Mouse (Mus musculus) forebrain, postnatal 0 days (tissue): Measurements from ENCODE around the gene Kif13a. TPM values are rescaled to one million over a fixed set of nuclear protein-coding genes. Genes with fewer than 3 reads are reported as not detected.

Experiments
- ATAC-seq: fragments of 200-750 bp; cut with Nextera tagmentation; 2 replicates; pipeline ENCODE4 v1.8.0; 2017; ENCODE audit warnings: mild to moderate bottlenecking, moderate library complexity
- DNase-seq: peaks from one replicate; pipeline ENCODE4 v3.0.0-alpha.2; 2015
- H3K27ac ChIP-seq: fragments of 300-500 bp; sonication (generic); 2 replicates; pipeline ENCODE4 v1.5.1; 2014; ENCODE audit warnings: low read depth, mild to moderate bottlenecking, antibody characterized with exemption, low read length, moderate library complexity, mixed read lengths
- H3K27me3 ChIP-seq: fragments of 300-500 bp; sonication (generic); 2 replicates; pipeline ENCODE4 v1.6.1; 2014; ENCODE audit warnings: mild to moderate bottlenecking, low read length, mixed read lengths; ENCODE audit not compliant: insufficient read depth
- H3K36me3 ChIP-seq: fragments of 300-500 bp; sonication (generic); 2 replicates; pipeline ENCODE4 v1.6.1; 2014; ENCODE audit warnings: mild to moderate bottlenecking, moderate library complexity; ENCODE audit not compliant: insufficient read depth
- H3K4me1 ChIP-seq: fragments of 300-500 bp; sonication (generic); 2 replicates; pipeline ENCODE4 v1.6.1; 2014; ENCODE audit warnings: antibody characterized with exemption; ENCODE audit not compliant: insufficient read depth
- H3K4me2 ChIP-seq: fragments of 300-500 bp; sonication (generic); 2 replicates; pipeline ENCODE4 v1.6.1; 2014; ENCODE audit warnings: low read depth, mild to moderate bottlenecking, moderate library complexity
- H3K4me3 ChIP-seq: fragments of 300-500 bp; sonication (generic); 2 replicates; pipeline ENCODE4 v1.5.1; 2014; ENCODE audit warnings: low read depth, low read length, mixed read lengths
- H3K9ac ChIP-seq: fragments of 300-500 bp; sonication (generic); 2 replicates; pipeline ENCODE4 v1.6.1; 2014; ENCODE audit warnings: mild to moderate bottlenecking
- H3K9me3 ChIP-seq: fragments of 300-500 bp; sonication (generic); 2 replicates; pipeline ENCODE4 v1.6.1; 2016; ENCODE audit warnings: low read length
- CTCF ChIP-seq: sonication (generic); IDR thresholded peaks from 2 replicates; pipeline ENCODE4 v1.5.1; 2016; ENCODE audit warnings: antibody characterized with exemption, control low read depth, low read depth
- WGBS: fragments of 180-500 bp; shearing (Covaris S2); extraction: QIAGEN DNeasy Blood & Tissue Kit; methylation state at CpG from one replicate; pipeline ENCODE4 v1.1.7; 2014; 5-methylcytosine and 5-hydroxymethylcytosine counted together
- polyA plus RNA-seq: library from polyadenylated mRNA; unstranded; fragments of >200 nt; fragmentation: Nextera tagmentation; extraction: Ambion mirVana; gene quantifications from 2 replicates; pipeline ENCODE4 v1.2.1, GENCODE M21; 2015
- total RNA-seq: library from RNA; depleted of rRNA; stranded (reverse); fragments of >200 nt; gene quantifications from 2 replicates; pipeline ENCODE4 v1.2.3, GENCODE M21; 2014

The Kif13a gene
- total and polyA plus RNA-seq, 2 experiments from 2014 or later, result 9.2 to 19.7 TPM

- Histone ChIP-seq H3K9me3 (no peaks in the 10 kb centered on the region), H3K4me1 (no peaks in the 10 kb centered on the region), H3K27ac (no peak overlapping the region), H3K4me2 (no peak overlapping the region), H3K27me3 (no peaks in the 10 kb centered on the region), H3K9ac (no peak overlapping the region), H3K36me3 (no peaks in the 10 kb centered on the region), H3K4me3 (no peak overlapping the region)
- no peak for ATAC-seq
- TF ChIP-seq CTCF, result no peak
- no peak for DNase-seq
- 60% methylated on average over 8 of the region's 8 CpGs for WGBS
These were observed 70.9 kb downstream of the Kif13a start for GRCm38 (mm10) chr13:46858835-46859152.

- Histone ChIP-seq H3K4me2 (no peak overlapping the region), H3K36me3 (no peaks in the 10 kb centered on the region), H3K27me3 (no peaks in the 10 kb centered on the region), H3K4me1 (no peaks in the 10 kb centered on the region), H3K9me3 (no peaks in the 10 kb centered on the region), H3K27ac (no peak overlapping the region), H3K4me3 (no peak overlapping the region), H3K9ac (no peak overlapping the region)
- ATAC-seq, result no peak
- no peak for TF ChIP-seq CTCF
- no peak for DNase-seq
- WGBS, result 82% methylated on average over 8 of the region's 8 CpGs
These were observed 71.4 kb downstream of the Kif13a start for GRCm38 (mm10) chr13:46858143-46858834.

DNA sequence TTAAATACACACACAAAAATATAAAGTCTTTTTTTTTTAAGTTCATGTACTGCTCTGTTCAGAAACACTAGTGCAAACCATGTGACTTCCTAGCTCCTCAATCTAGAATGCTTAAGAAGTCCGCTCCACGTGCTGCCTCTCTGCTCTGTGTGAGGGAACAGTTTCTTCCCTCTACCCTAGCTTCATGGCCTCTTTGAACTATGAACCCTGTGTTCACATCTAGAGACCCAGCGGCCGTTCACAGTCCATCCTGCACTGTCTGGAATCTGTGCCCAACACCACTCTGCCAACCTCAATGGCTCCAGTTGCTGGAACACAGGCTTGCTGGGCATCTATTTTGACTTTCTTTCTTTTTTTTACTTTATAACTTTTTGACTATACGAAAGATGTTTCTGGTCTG lies 75.2 kb downstream of the Kif13a start:
- Histone ChIP-seq H3K27me3 (no peaks in the 10 kb centered on the region), H3K27ac (no peak overlapping the region), H3K36me3 (no peaks in the 10 kb centered on the region), H3K4me2 (no peak overlapping the region), H3K9ac (no peak overlapping the region), H3K4me3 (no peak overlapping the region), H3K9me3 (no peaks in the 10 kb centered on the region), H3K4me1 (no peaks in the 10 kb centered on the region)
- WGBS, result 90% methylated on average over 5 of the region's 5 CpGs
- ATAC-seq, result no peak
- DNase-seq, result no peak
- TF ChIP-seq CTCF, result no peak

- Histone ChIP-seq H3K36me3 (no peaks in the 10 kb centered on the region), H3K9me3 (no peaks in the 10 kb centered on the region), H3K4me2 (no peak overlapping the region), H3K27ac (no peak overlapping the region), H3K4me1 (no peaks in the 10 kb centered on the region), H3K9ac (no peak overlapping the region), H3K27me3 (no peaks in the 10 kb centered on the region), H3K4me3 (no peak overlapping the region)
- peak; percentile 22; the same call in 1 of the 2 replicates for TF ChIP-seq CTCF
- ATAC-seq (no peak), DNase-seq (no peak)
- WGBS, result 98% methylated on average over 4 of the region's 4 CpGs
These were observed 77.2 kb downstream of the Kif13a start for GRCm38 (mm10) chr13:46852470-46852869.

DNA sequence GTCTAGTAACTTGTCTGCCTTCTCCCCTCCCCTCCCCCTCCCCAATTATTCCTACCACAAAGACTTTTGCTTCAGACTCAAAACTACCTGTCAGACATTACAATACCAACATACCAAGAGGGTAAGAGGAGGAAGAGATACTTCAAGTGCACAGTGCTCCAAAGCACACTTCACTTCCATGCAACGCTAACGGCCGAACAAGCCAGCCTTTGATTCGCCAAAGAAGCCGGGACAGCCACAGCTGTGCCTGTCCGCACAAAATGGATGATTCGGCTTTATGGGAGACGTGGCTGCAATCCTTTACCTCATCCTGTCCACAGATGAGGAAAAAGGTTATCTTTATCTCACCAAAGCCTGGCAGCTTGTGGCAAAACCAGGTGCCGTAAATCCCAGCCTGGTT lies 84.2 kb downstream of the Kif13a start:
- no peak for TF ChIP-seq CTCF

GRCm38 (mm10) chr13:46844561-46845235 lies 85.0 kb downstream of the Kif13a start:
- no peak for TF ChIP-seq CTCF
- H3K9ac ChIP-seq, result no peak overlapping the region
- DNase-seq (no peak), ATAC-seq (no peak)
- H3K4me3 ChIP-seq, result no peak overlapping the region
- no peak overlapping the region for H3K27ac ChIP-seq
- H3K27me3 ChIP-seq, result no peaks in the 10 kb centered on the region
- no peaks in the 10 kb centered on the region for H3K9me3 ChIP-seq
- H3K4me2 ChIP-seq, result no peak overlapping the region
- H3K36me3 ChIP-seq, result no peaks in the 10 kb centered on the region
- no peaks in the 10 kb centered on the region for H3K4me1 ChIP-seq
- WGBS, result 71% methylated on average over 12 of the region's 12 CpGs

More for the DNA sequence above, 84.2 kb downstream of the Kif13a start:
- H3K4me3 ChIP-seq, result no peak overlapping the region
- WGBS, result 82% methylated on average over 9 of the region's 9 CpGs
- H3K27me3 ChIP-seq, result no peaks in the 10 kb centered on the region
- no peak overlapping the region for H3K9ac ChIP-seq
- no peak for ATAC-seq
- H3K4me1 ChIP-seq, result no peaks in the 10 kb centered on the region
- no peaks in the 10 kb centered on the region for H3K9me3 ChIP-seq
- no peaks in the 10 kb centered on the region for H3K36me3 ChIP-seq
- DNase-seq, result no peak
- H3K27ac ChIP-seq, result no peak overlapping the region
- H3K4me2 ChIP-seq, result no peak overlapping the region

- H3K4me3 ChIP-seq, result no peak overlapping the region
- no peak for TF ChIP-seq CTCF
- H3K36me3 ChIP-seq, result no peaks in the 10 kb centered on the region
- no peaks in the 10 kb centered on the region for H3K9me3 ChIP-seq
- no peaks in the 10 kb centered on the region for H3K27me3 ChIP-seq
- no peaks in the 10 kb centered on the region for H3K4me1 ChIP-seq
- DNase-seq (no peak), ATAC-seq (no peak)
- H3K4me2 ChIP-seq, result no peak overlapping the region
- 64% methylated on average over 3 of the region's 3 CpGs for WGBS
- H3K9ac ChIP-seq, result no peak overlapping the region
- no peak overlapping the region for H3K27ac ChIP-seq
These were observed 86.0 kb downstream of the Kif13a start for GRCm38 (mm10) chr13:46843646-46844045.
